Mouse (Mus musculus): ENCODE measurements around the gene Epb41l4b.

Epb41l4b gene

DNA sequence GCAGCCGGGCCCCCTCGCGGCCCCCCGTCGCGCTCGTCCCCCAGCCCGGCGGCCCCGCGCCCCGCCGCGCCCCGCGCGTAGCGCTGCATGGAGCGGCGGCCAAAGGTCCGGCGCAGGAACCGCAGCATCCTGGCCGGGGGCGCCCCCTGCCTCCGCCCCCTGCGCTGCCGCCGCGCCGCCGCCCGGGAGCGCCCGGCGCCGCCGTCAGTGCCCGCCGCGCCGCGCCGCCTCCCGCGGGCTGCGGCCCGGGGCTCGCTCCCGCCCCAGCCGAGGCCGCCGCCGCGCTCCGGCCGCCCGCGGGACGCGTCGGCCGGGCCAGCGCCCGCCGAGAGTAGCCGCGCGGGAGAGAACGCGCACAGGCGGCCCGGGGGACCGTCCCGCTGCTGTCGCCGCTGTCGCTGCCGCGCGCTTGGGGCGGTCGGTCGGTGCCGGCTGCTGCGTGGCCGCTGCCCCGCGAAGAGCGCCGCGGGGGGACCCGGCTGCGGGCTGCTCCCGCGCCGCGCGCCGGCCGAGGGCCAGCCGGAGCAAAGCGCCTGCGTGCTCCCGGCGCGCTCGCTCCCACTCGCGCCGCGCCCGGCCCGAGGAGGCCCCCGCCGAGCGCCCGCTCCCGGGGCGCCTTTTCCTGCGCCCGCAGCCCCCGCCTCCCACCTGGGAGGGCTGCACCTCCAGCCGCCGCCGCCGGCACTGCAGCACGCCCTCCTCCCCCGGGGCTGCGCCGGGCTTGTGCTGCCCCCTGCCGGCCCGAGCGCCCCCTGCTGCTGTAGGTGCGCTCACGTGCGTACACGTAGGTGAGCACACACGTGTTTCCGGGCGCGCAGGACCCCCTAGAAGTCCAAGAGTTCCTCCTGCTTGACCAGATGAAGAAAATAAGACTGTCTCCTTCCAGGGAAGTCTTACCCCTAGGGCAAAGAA is at the start of gene Epb41l4b:
Epb41l4b (minus strand) TSS at position 412 of the 912 bp plus-strand sequence.
- DNase-seq (ENCODE audit: low spot score in 2 of 2), result peak; percentile 66 to 81

DNA sequence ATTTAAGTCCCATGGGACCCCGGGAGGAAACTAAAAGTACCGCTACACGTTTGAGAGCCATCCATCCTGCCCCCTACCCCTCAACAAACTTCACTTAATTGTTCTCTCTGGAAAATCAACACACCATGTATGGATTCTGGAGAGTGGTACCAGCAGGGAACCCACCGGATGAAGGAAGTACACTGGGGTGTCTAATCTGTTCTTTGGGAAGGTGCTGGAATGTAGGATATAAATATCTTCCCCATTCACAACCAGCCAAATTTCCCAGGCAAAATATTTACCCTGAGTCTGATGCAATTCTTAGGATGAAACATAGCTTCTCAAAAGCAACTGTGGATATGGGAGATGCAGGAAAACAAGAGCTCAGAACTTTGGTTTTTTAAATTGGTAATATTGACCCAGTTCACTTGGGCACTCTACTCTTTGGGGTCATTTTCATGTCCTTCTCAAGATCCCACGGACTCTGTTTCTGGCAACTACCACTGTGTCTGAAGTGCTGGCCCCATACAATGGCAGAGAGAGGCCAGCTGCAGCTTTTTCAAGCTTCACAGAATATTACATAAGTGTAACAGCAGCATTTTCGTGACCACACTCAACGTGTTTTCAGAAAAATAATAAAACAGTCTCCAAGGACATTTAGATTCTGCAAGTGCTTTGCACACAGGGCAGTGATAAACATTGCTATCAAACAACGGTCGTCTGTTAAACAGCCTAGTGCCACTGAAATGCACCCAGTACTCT is 48.5 kb upstream of the Epb41l4b start:
- DNase-seq (ENCODE audit: low spot score in 2 of 2), result no peak

DNA sequence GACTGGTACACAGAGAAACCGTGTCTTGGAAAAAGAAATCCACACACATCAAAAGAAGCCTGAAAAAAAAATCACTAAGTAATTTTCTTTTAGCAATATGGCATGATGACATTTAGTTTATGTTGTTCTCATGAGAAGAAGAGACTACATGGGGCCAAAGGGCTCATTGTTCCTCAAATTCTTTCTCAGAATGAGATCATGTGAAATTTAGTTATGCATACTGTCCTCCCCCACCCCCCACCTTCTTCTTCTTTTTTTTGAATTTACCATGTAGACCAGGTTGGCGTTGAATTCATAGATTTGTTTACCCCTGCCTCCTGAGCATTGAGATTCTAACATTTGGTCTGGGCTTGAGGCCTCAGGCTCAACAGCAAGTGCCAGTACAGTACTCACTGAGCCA is 46.6 kb upstream of the Epb41l4b start:
- DNase-seq (ENCODE audit: low spot score in 2 of 2), result no peak

DNA sequence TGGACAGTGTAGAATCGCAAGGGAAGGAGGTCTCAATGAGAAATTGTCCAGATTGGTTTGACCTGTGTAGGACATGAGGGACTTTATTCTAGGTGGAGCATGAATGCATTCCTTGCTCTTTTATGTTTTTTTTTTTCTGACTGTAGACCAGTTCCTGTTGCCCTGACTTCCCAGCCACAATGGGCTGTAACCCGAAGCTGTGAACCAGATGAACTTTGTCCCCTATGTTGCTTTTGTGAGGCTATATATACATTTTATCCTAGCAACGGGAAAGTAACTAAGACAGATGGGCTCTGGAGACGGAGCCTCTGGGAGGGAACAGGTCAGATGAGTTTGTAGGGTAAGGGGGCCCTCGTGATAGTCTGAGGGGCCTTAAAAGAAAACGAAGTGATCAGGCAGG is 42.8 kb upstream of the Epb41l4b start:
- no peak for DNase-seq (ENCODE audit: low spot score in 2 of 2)

DNA sequence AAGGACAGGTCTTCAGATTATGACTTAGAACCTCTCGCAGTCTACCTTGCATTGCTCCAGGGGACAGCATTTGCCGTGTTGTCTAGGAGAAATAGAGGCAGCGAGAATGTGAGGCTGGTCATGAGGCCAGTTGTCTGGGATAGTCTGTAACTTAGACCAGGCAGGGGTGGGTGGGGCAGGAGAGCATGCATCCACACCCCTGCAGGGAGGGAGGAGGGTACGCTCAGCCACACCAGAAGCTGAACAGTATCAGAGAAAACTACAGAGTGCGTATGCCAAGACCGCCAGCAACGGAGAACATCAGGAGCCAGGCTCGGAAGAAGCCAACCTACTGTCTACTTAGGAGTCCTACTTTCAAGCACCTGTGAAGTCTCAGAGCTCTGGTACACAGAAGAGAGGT is 42.2 kb upstream of the Epb41l4b start:
- DNase-seq (ENCODE audit: low spot score in 2 of 2), result no peak

DNA sequence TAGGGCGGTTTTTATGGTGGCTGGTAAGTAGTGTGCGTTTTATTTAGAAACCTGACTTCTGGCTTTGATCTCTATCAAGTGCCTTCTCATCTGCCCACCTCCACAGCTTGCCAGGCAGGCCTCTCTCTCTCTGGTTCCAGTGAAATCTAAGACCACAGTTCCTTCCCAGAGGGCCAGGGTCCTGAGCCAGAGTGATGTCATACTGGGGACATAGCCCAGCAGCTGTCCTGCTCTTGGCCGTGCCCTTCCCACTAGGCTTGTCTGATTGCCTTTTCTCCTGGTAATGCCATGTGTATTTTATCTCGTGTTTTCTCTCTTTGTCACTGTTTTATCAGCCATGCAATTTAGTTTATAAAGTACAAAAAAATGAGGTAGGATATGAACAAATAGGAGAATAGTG is 40.3 kb upstream of the Epb41l4b start:
- peak in 1 of 2 experiments; percentile 30 for DNase-seq (ENCODE audit: low spot score in 2 of 2)

DNA sequence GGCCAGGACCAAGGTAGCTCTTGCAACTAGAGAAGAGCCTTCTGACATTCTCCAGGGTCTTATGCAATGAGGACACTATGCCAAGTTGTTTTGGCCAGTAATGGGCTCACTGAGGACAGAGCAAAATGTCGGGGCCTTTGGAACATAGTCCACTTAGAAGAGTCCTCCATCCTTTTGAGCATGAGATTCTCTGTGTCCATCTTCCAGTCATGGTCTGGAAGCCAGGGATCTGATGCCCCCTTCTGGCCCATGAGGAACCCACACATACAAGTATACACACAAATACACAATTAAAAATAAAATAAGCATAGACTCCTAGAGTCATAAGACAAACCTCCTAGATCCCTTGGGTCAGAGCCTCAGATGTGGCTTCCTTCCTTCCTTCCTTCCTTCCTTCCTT is 38.3 kb upstream of the Epb41l4b start:
- peak in 1 of 2 experiments; percentile 18 for DNase-seq (ENCODE audit: low spot score in 2 of 2)

DNA sequence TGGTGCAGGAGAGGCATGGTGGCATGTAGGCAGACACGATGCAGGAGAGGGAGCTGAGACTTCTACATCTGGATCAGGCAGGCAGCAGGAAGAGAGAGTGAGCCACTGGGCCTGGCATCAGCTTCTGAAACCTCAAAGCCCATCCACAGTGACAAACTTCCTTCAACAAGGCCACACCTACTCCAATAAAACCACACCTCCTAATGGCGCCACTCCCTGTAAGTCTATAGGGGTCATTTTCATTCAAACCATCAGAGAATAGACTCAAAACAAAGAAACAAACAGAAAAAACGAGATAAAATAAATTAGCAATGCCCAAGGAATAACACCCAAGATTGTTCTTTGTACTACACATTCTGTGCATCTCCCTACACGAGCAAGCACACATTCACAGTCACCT is 35.6 kb upstream of the Epb41l4b start:
- no peak for DNase-seq (ENCODE audit: low spot score in 2 of 2)

DNA sequence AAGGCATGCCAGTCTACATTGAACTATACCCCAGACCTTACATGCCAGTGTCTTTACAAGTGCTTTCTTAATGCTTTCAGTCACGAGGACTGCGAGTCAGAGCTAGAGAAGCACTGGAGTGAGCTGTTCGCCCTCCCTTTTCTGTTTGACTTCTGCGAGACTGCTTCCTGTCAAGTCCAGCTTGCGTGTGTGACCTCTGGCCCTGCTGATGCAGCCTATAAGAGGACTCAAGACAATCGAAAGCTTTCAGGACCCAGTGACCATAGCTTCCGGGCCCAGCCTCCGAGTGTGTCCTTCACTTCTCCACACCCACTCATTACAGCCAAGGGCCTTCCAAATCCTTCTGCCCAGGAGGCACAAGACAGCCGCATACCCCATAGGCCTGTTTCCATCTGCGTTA is 32.1 kb upstream of the Epb41l4b start:
- no peak for DNase-seq (ENCODE audit: low spot score in 2 of 2)

DNA sequence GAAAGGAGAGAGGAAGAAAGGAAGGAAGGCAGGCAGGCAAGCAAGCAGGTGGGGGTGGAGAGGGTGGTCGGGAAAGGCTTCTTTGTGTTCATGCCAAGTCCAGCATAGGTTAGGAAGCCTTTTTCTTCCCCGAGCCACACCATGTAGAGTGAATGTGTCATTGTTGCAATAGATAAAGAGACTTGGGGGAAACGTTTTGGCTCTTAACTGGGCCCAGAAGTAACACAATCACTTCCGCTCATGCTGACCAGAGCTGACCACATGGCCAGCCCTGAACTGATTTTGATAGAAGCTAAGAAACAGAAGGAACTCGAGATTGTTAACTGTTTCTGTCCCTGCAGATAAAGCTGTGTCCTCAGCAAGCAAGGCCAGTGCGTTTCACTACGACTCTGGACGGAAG is 29.6 kb upstream of the Epb41l4b start:
- DNase-seq (ENCODE audit: low spot score in 2 of 2), result no peak

DNA sequence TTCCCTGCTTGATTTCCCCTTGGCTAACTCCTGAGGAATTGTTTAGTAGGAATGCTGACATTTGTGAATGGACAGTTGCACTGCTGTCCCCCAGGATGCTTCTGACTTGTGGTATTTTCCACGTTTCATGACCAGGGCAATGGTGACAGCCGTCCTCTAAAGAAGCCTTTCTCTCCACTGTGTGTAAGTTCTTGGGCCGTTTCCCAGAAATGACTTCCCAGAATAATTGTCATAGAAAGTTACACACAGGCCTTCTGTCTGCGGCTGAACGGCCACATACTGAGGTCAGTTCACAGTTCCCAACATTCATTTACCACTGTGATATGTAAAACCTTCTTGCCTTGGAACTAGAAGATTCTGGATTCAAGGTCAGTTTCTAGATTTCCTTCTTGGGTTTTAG is 28.6 kb upstream of the Epb41l4b start:
- no peak for DNase-seq (ENCODE audit: low spot score in 2 of 2)

DNA sequence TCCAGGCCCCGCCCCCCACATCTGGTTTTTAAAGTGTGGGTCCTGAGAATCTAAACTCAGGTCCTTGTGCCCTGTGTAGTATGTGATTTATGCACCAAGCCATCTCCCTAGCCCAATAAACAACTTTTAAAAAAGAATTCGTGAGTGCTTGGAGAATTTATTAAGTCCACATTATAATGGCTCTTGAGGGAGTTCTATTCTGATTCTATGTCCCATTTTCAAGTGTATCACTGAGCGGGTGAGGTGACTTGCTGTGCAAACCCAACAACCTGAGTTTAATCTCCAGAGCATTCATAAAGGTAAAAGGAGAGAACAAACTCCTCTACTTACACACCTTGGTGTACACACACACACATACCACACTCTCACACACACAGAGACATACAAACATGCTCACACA is 25.4 kb upstream of the Epb41l4b start:
- DNase-seq (ENCODE audit: low spot score in 2 of 2), result no peak

DNA sequence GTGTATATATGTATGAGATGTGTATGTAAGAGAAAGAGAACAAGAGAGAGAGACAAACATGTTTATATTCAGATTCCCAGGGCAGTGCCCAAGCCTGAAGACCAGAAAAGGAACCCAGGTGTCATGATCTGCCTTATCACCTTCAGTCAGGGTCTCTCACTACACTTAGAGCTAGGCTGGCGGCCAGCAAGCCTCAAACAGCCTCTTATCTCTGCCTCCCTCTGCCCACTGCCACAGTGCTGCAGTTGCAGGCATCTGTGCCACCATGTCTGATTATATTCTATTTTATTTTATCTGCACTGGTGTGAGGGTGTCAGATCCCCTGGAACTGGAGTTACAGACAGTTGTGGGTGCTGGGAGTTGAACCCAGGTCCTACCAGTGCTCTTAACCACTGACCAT is 25.0 kb upstream of the Epb41l4b start:
- DNase-seq (ENCODE audit: low spot score in 2 of 2), result no peak

DNA sequence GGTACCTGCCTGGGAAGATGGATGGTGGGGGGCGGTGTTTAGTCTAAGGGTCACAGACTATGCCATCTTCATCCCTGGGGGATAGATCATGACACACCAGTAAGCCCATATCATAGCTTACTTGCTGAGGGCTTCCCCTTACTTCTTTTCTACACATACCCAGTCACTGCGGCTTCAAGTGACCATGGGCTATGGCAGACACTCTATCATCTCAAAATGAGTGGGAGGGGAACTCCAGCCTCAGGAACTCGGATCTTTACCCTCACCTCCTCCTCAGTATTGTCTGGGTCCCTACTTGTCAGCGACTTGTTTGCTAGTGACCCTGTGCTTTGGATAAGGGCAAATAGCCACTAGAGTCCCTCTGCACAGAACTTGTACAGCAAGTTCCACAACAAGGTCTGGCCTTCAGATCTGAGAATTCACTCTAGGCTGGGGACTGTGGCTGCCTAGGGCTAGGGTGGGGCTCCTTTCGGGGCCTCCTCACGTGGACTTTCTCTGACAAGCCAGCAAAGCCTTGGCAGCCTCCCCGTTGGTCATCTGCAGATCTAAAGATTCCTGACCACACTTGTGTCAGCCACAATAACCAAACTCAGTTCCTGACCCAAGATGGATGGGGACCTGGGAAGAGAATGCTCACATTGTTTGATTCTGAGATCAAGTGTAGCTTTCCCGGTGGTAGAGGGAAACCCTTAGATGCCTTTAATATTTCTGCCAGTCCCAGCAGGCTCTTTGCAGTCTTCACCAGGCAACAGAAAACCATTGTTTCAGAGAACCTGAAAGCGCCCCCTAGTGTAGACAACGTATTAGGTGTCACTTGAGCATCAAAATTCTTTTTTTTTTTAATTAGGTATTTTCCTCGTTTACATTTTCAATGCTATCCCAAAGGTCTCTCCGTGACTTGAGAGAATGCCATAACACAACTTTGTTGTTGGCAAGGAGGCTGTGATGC is 24.0 kb upstream of the Epb41l4b start:
- DNase-seq (ENCODE audit: low spot score in 2 of 2), result no peak

DNA sequence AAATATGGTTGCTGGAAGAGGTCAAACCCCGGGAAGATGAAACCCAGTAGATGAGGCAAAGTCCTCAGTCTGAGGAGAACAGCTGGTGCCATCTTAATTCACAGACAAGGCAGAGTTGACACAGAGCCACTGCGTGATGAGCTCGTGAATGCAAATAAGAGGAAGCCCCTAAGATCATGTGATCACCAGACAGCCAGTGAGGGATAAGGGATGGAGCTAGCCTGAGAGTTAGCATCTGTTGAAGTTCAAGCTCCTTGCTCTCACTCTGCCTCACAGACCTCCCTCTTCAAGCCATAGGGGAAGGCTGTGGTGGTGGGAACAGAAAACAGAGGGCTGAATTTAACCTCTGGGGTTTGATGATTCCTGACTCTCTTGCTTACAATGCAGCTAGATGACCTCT is 22.4 kb upstream of the Epb41l4b start:
- no peak for DNase-seq (ENCODE audit: low spot score in 2 of 2)

DNA sequence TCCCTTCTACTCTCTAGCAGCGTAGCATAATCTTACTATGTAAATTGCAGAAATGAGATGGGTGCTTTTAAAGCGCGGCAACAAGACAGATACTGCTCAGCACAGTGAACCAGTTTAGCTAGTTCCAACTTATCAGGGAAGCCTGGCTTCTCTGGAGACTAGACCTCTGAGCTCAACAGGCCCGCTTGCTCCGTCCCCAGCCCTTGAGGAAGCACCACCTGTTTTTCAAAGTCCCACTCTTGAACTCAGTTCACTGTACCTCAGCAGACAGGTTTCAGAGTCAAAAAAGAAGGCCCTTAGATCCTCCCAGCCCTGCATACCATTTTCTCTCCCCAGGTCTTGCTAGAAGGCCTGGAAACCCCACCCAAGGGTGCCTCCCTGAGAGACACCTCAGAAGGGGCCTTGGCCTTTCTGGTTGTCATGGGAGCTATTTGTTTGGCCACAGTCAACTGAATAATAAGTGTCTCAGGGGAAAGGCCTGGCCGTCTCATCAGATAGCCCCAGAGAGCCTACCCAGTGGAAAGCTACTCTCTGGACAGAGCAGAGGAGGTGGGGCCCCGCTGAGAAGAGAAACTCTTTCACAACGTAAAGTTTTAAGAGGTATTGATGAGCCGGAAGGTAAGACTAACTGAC is 21.5 kb upstream of the Epb41l4b start:
- DNase-seq (ENCODE audit: low spot score in 2 of 2), result no peak

DNA sequence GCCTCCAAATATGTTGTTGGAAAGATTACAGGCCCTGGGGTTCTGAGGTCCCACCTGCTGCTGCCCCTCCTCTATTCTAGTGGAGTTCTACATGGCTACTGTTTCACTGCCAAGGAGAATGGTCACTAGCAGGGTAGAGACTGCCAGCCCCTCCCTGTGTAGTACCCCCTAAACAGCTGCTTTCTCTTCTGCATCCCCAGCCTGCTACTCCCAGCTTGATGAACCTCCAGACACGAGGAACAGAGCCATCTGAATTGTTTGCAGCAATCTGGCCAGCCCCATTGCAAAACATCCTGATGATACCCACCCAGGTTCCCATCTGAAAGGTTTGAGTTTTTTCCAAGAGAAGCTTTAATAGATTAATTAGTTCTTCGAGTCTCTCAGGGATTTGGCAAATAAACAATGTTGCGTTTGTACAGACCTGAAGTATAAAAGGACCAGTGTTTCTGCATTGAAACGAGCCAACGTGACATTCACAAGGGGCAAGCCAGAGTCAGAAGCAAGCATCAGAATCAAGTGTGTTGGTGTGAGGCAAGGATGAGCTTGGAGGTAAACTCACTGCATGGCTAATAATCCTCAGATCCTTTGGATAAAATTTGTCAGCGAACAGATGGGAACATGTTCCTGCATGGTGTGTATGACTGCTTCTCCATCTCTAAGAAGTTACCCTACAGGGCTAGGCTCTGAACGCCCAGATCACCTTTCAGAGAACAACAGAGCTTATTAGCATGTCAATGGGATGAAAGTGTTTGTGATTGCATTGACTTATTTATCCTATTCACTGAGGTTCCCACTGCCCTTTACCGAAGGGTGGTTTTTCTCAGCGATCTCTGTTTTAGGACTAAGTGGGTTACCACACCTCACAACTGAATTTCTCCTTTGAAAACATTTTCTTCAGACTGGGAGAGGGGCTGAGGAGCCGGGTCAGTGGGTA is 19.8 kb upstream of the Epb41l4b start:
- DNase-seq (ENCODE audit: low spot score in 2 of 2), result no peak

DNA sequence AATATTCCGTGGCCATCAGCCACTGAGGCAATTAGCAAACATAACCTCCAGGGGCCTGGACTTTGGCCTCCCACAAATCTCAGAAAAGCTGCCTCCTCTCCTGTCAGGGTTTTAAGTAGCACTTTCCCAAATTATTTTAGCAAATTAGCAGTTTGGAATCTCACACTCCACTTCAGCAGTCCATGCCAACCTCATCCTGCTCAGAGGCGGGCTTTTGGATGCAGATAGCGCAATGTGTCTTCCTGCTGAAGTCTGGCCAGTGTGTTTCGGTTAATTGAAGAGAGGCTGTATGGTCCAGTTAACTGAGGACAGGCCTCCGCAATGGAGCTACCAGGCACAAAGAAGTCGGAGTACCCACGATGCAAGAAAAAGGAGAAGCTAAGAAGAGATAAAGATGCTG is 17.3 kb upstream of the Epb41l4b start:
- no peak for DNase-seq (ENCODE audit: low spot score in 2 of 2)

DNA sequence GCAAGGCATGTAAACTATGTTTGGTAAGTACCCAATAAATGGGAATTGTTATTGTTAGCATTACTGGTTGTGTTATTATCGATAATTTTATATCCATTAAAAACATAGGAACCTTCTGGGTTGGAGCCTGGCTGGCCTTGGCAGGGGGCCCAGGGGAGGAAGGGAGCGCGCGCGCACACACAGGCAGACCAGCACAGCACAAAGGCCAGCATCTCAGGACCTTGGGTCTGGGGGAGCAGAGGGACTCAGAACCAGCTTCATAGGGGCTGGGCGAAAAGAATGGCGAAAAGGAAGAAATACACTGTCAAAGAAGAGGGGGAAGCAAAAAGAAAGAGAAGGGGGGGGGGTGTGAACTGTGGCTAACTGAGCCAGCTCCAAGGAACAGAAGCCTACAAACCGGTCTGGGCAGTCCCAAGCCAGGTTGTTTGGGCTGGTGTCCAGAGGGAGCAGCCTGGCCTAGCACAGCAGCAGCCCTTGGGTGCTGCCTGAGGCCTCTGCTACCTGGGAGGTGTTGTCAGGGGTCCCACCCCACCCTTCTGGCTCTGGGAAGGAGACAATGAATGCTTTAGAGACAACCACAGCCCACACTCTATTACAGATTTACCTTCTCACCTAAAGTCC is 13.4 kb upstream of the Epb41l4b start:
- no peak for DNase-seq (ENCODE audit: low spot score in 2 of 2)

DNA sequence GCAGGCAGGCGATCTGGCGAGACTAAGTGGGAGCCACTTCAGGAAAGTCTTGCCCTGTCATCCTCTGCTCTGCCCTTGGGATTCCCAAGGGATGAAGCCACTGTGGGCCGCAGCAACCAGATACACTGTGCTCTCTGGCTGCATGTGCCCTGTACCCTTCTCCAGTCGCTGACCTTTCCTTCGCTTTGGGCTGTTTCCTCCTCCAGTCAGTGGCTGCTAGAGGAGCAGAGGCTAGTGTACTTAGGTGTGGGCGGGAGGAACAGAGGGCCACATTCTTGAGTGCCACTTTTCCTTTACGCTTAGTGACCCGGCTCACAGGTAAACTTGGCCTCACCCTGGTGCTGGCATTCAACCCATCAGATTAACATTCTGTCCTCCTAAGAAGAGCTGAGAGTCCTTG is 10.6 kb upstream of the Epb41l4b start:
- DNase-seq (ENCODE audit: low spot score in 2 of 2), result no peak
